Comparison of ENCODE assay signal across 8 mouse cellular contexts in the genomic region with DNA sequence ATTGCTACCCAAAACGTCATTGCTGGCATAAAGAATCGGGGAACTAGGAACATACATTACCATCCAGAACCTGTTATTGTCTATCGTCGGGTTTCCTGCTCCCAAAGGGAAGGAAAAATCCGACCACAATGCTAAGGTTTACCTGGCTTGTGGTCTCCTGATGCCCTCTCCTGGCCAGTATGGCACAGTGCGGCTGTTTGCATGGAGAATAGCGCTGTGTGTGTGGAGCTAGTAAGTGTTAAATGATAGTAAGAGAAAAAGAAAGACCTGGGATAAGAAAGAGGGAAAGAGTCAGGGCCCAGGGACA. TPM values are rescaled to one million over a fixed set of nuclear protein-coding genes. Genes with fewer than 3 reads are reported as not detected.
DNase-seq lines count a peak whose midpoint lies in the region; ATAC-seq lines count a peak whose summit lies in the region.

No protein-coding gene starts in this region.

- H3K4me2 ChIP-seq in forebrain, embryonic 15.5 days (replicated peaks) = peak overlapping the region; percentile 44
- H3K4me2 ChIP-seq in hindbrain, embryonic 13.5 days = peak overlapping the region; percentile 50

- H3K9me3 ChIP-seq in forebrain, embryonic 15.5 days = no peaks in the 10 kb centered on the region
- no peaks in the 10 kb centered on the region for H3K9me3 ChIP-seq in hindbrain, embryonic 13.5 days

- 0 out of 2 replicates have a peak overlapping the region, but pooled peaks have one; percentile 23 for H3K9ac ChIP-seq in forebrain, embryonic 15.5 days (replicated peaks)
- H3K9ac ChIP-seq in hindbrain, embryonic 13.5 days = peak overlapping the region; percentile 62

- under 1% methylated on average over 7 of the region's 7 CpGs for WGBS in forebrain, embryonic 15.5 days
- 2% methylated on average over 7 of the region's 7 CpGs for WGBS in hindbrain, embryonic 13.5 days

- no peak for ATAC-seq in CD4-positive, CD25-positive, alpha-beta regulatory T cell, adult 4 months
- ATAC-seq in forebrain, embryonic 15.5 days (replicated peaks) = peak; percentile 95
- peak; percentile 90 for ATAC-seq in hindbrain, embryonic 13.5 days (ENCODE audit: low FRiP score)

- H3K27me3 ChIP-seq in forebrain, embryonic 15.5 days = no peaks in the 10 kb centered on the region
- no peaks in the 10 kb centered on the region for H3K27me3 ChIP-seq in hindbrain, embryonic 13.5 days

- peak overlapping the region; percentile 32 for H3K4me3 ChIP-seq in forebrain, embryonic 15.5 days
- H3K4me3 ChIP-seq in hindbrain, embryonic 13.5 days = peak overlapping the region; percentile 31

- peak; percentile 41 for DNase-seq in CD4-positive, CD25-positive, alpha-beta regulatory T cell, adult 2 months (ENCODE audit: low read depth, low spot score)
- DNase-seq in cerebellum, adult 11 months = peak; percentile 17
- DNase-seq in layer of hippocampus, postnatal 25 days (ENCODE audit: extremely low spot score in 1 of 2, low spot score in 1 of 2) = peak; percentile 22 to 65
- peak; percentile 72 for DNase-seq in lung, postnatal 36 days
- DNase-seq in right cerebral cortex, postnatal 10 days (ENCODE audit: low spot score in 2 of 2) = peak; percentile 74 to 76

- H3K36me3 ChIP-seq in forebrain, embryonic 15.5 days = no peaks in the 10 kb centered on the region
- no peaks in the 10 kb centered on the region for H3K36me3 ChIP-seq in hindbrain, embryonic 13.5 days

- H3K4me1 ChIP-seq in forebrain, embryonic 15.5 days = peaks cover 3% of the 10 kb centered on the region
- H3K4me1 ChIP-seq in hindbrain, embryonic 13.5 days (replicated peaks) = peaks cover 7% of the 10 kb centered on the region; the same call in 1 of the 2 replicates

- H3K27ac ChIP-seq in forebrain, embryonic 15.5 days (replicated peaks) = no peak overlapping the region
- H3K27ac ChIP-seq in hindbrain, embryonic 13.5 days = no peak overlapping the region

RNA-seq across cellular contexts. Expression of gene Gm45716, which starts 17.5 kb away (rescaled TPM):
- polyA plus RNA-seq in CD4-positive, CD25-positive, alpha-beta regulatory T cell, adult 4 months (2017; shearing (Covaris generic)) = 1 to 10 TPM; 3.1 to 4.9 TPM
- 18.2 and 19.4 TPM in 2 replicates for polyA plus RNA-seq in forebrain, embryonic 15.5 days (2015; fragmentation: Nextera tagmentation; extraction: Ambion mirVana)
- polyA plus RNA-seq in hindbrain, embryonic 13.5 days (2015; fragmentation: Nextera tagmentation; extraction: Ambion mirVana) = 28.4 and 29.3 TPM in 2 replicates
- 1 to 10 TPM; 7.4 to 8.0 TPM for total RNA-seq in layer of hippocampus, postnatal 25 days (2021)

Comparison
In these comparisons a context has a peak if more than half of its experiments do, and no peak if none do; other contexts are left out.
1. DNase-seq: peak in every context shown above with its lines; median percentile 75 in right cerebral cortex, postnatal 10 days; 72 in lung, postnatal 36 days; 44 in layer of hippocampus, postnatal 25 days; 41 in CD4-positive, CD25-positive, alpha-beta regulatory T cell, adult 2 months; 17 in cerebellum, adult 11 months.